Mouse (Mus musculus): ENCODE results near the gene Aasdh. TPM values are rescaled to one million over a fixed set of nuclear protein-coding genes. Genes with fewer than 3 reads are reported as not detected.

Aasdh gene
- total RNA-seq, 1 experiment, result 18.0 TPM

DNA sequence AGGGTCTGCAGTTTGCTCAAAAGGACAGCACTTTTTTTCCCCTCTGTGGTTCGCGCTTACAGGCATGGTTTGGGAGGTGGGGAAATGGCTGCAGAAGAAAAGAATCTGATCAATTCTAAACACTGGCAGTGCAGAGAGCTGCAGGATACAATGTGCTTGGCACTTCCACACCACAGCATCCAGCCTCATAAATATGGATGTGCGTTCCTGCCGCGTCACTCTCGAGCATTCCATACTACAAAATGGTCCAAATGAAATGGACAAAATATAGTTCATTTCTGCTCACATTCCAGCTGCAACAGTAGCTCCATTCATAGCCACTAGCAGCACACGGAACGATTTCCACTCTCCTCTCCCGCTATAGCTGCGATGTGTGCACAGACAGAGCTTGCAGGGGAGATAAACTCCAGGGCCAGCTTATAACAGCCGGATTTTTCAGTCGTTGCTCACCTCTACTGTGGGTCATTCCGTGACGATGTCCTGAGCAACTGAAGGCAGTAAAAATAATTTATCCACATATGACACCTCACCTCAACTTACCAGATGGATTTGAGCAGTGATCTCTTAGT, 60.6 kb downstream of the Aasdh start:
- H3K9ac ChIP-seq (ENCODE audit: insufficient read depth, low read depth, low read length, poor library complexity, severe bottlenecking), result no peak overlapping the region
- H3K9me3 ChIP-seq (ENCODE audit: control insufficient read depth, insufficient read depth, low read depth, low read length), result no peaks in the 10 kb centered on the region
- TF ChIP-seq HCFC1 (IDR thresholded peaks at IDR 0.05; ENCODE audit: borderline replicate concordance, insufficient read depth, low read length) (no peak), MAFK (IDR thresholded peaks at IDR 0.05; ENCODE audit: insufficient read depth, low read depth, low read length) (no peak), CHD2 (IDR thresholded peaks at IDR 0.05; ENCODE audit: low read depth, low read length) (no peak), ZNF384 (IDR thresholded peaks at IDR 0.05; ENCODE audit: low read depth, low read length) (no peak), ZC3H11A (IDR thresholded peaks at IDR 0.05; ENCODE audit: borderline replicate concordance, low read depth, low read length) (no peak)
- no peak for DNase-seq (ENCODE audit: low read depth, low spot score)
- H3K4me3 ChIP-seq (ENCODE audit: insufficient read depth in 1 of 2, low read depth in 1 of 2, low read length in 2 of 2, poor library complexity in 1 of 2, severe bottlenecking in 1 of 2), result no peak overlapping the region
- in situ Hi-C loops (cut with MboI; ENCODE audit: low sequenced_read_pairs in 2 of 2, unreplicated experiment in 2 of 2), result no loop called here
- H3K36me3 ChIP-seq (ENCODE audit: control insufficient read depth, insufficient read depth, low read length, poor library complexity, severe bottlenecking), result no peaks in the 10 kb centered on the region
- H3K4me1 ChIP-seq (ENCODE audit: control insufficient read depth in 2 of 2, insufficient read depth in 2 of 2, low read length in 2 of 2, poor library complexity in 1 of 2), result peaks cover 0 to 2% of the 10 kb centered on the region in 2 experiments; a peak in 1 of 4 replicates
- H3K27ac ChIP-seq (ENCODE audit: insufficient read depth, low read depth, low read length, poor library complexity, severe bottlenecking), result no peak overlapping the region

DNA sequence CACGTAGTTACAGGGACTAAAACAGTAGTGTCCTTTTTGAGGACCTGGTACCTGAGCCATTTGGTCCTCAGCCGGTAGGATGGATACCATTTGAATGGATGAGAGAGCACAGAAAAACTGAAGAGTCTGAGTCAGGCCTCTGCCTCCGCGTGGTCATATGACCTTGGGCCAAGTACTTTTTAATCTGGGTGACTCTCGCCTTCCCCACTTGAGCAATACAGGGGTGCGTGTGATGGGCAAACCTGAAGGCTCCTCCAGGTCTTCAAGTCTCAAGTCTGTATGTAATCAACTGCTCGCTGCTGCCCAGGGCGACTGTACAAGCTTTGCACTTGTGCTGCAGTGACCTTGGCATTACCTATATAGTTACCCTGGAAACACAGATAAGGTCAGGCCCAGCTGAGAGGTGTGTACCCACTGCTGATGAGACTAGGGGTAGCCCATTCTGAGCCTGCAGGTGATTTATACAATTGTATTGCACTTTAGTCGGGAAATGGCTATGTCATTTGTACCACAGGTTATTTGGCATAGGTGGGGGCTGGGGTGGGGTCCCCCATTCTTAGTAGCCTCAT, 61.4 kb downstream of the Aasdh start:
- H3K4me3 ChIP-seq (ENCODE audit: insufficient read depth in 1 of 2, low read depth in 1 of 2, low read length in 2 of 2, poor library complexity in 1 of 2, severe bottlenecking in 1 of 2), result no peak overlapping the region
- no peak overlapping the region for H3K9ac ChIP-seq (ENCODE audit: insufficient read depth, low read depth, low read length, poor library complexity, severe bottlenecking)
- TF ChIP-seq CHD2 (IDR thresholded peaks at IDR 0.05; ENCODE audit: low read depth, low read length) (no peak), MAFK (IDR thresholded peaks at IDR 0.05; ENCODE audit: insufficient read depth, low read depth, low read length) (no peak), HCFC1 (IDR thresholded peaks at IDR 0.05; ENCODE audit: borderline replicate concordance, insufficient read depth, low read length) (no peak), ZNF384 (IDR thresholded peaks at IDR 0.05; ENCODE audit: low read depth, low read length) (no peak), ZC3H11A (IDR thresholded peaks at IDR 0.05; ENCODE audit: borderline replicate concordance, low read depth, low read length) (no peak)
- H3K36me3 ChIP-seq (ENCODE audit: control insufficient read depth, insufficient read depth, low read length, poor library complexity, severe bottlenecking), result no peaks in the 10 kb centered on the region
- peaks cover 0 to 2% of the 10 kb centered on the region in 2 experiments; a peak in 1 of 4 replicates for H3K4me1 ChIP-seq (ENCODE audit: control insufficient read depth in 2 of 2, insufficient read depth in 2 of 2, low read length in 2 of 2, poor library complexity in 1 of 2)
- no peak overlapping the region for H3K27ac ChIP-seq (ENCODE audit: insufficient read depth, low read depth, low read length, poor library complexity, severe bottlenecking)
- H3K9me3 ChIP-seq (ENCODE audit: control insufficient read depth, insufficient read depth, low read depth, low read length), result no peaks in the 10 kb centered on the region
- in situ Hi-C loops (cut with MboI; ENCODE audit: low sequenced_read_pairs in 2 of 2, unreplicated experiment in 2 of 2), result no loop called here
- DNase-seq (ENCODE audit: low read depth, low spot score), result no peak

GRCm38 (mm10) chr5:76843448-76843847, 61.9 kb downstream of the Aasdh start:
- Histone ChIP-seq H3K36me3 (ENCODE audit: control insufficient read depth, insufficient read depth, low read length, poor library complexity, severe bottlenecking) (no peaks in the 10 kb centered on the region), H3K9me3 (ENCODE audit: control insufficient read depth, insufficient read depth, low read depth, low read length) (no peaks in the 10 kb centered on the region), H3K4me3 (ENCODE audit: insufficient read depth in 1 of 2, low read depth in 1 of 2, low read length in 2 of 2, poor library complexity in 1 of 2, severe bottlenecking in 1 of 2) (no peak overlapping the region), H3K9ac (ENCODE audit: insufficient read depth, low read depth, low read length, poor library complexity, severe bottlenecking) (no peak overlapping the region), H3K4me1 (ENCODE audit: control insufficient read depth in 2 of 2, insufficient read depth in 2 of 2, low read length in 2 of 2, poor library complexity in 1 of 2) (peaks cover 0 to 2% of the 10 kb centered on the region in 2 experiments; a peak in 1 of 4 replicates), H3K27ac (ENCODE audit: insufficient read depth, low read depth, low read length, poor library complexity, severe bottlenecking) (no peak overlapping the region)
- TF ChIP-seq HCFC1 (IDR thresholded peaks at IDR 0.05; ENCODE audit: borderline replicate concordance, insufficient read depth, low read length) (no peak), CHD2 (IDR thresholded peaks at IDR 0.05; ENCODE audit: low read depth, low read length) (no peak), ZC3H11A (IDR thresholded peaks at IDR 0.05; ENCODE audit: borderline replicate concordance, low read depth, low read length) (peak; percentile 42; the same call in 1 of the 2 replicates)
- in situ Hi-C loops (cut with MboI; ENCODE audit: low sequenced_read_pairs in 2 of 2, unreplicated experiment in 2 of 2), result no loop called here
- no peak for DNase-seq (ENCODE audit: low read depth, low spot score)

DNA sequence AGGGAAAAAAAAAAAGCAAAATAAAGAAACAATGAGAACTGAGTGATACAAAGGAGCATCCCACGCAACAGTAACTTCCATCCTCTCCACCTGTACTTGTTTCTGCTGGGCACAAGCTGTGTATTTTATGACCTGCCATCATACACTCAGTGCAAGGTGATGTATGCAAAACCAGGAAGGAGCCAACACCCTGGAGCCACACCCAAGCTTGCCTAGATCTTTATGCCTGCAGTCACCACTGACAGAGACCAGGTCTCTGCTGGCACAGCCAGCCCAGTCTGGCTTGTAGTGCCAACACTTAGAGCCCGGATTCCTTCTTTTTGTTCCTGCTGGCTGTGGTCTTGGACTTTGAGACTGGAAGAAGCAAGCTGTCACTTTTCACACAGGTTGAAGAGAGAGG, 63.5 kb downstream of the Aasdh start:
- Histone ChIP-seq H3K9ac (ENCODE audit: insufficient read depth, low read depth, low read length, poor library complexity, severe bottlenecking) (no peak overlapping the region), H3K4me1 (ENCODE audit: control insufficient read depth in 2 of 2, insufficient read depth in 2 of 2, low read length in 2 of 2, poor library complexity in 1 of 2) (no peaks in the 10 kb centered on the region; a peak in 1 of 4 replicates), H3K27ac (ENCODE audit: insufficient read depth, low read depth, low read length, poor library complexity, severe bottlenecking) (no peak overlapping the region), H3K36me3 (ENCODE audit: control insufficient read depth, insufficient read depth, low read length, poor library complexity, severe bottlenecking) (no peaks in the 10 kb centered on the region), H3K9me3 (ENCODE audit: control insufficient read depth, insufficient read depth, low read depth, low read length) (no peaks in the 10 kb centered on the region), H3K4me3 (ENCODE audit: insufficient read depth in 1 of 2, low read depth in 1 of 2, low read length in 2 of 2, poor library complexity in 1 of 2, severe bottlenecking in 1 of 2) (no peak overlapping the region)
- in situ Hi-C loops (cut with MboI; ENCODE audit: low sequenced_read_pairs in 2 of 2, unreplicated experiment in 2 of 2), result no loop called here
- no peak for DNase-seq (ENCODE audit: low read depth, low spot score)
- no peak for TF ChIP-seq MAFK (IDR thresholded peaks at IDR 0.05; ENCODE audit: insufficient read depth, low read depth, low read length)
- TF ChIP-seq HCFC1 (IDR thresholded peaks at IDR 0.05; ENCODE audit: borderline replicate concordance, insufficient read depth, low read length), result no peak
- TF ChIP-seq ZNF384 (IDR thresholded peaks at IDR 0.05; ENCODE audit: low read depth, low read length), result no peak
- no peak for TF ChIP-seq CHD2 (IDR thresholded peaks at IDR 0.05; ENCODE audit: low read depth, low read length)
- TF ChIP-seq ZC3H11A (IDR thresholded peaks at IDR 0.05; ENCODE audit: borderline replicate concordance, low read depth, low read length), result no peak

All from ES-E14 (cell line).